Mouse (Mus musculus): Measurements from ENCODE around the gene Fstl3. TPM values are rescaled to one million over a fixed set of nuclear protein-coding genes. Genes with fewer than 3 reads are reported as not detected.
"Not testable (repeated sequence)": the region's sequence is repeated elsewhere in the genome, so short reads cannot be mapped to it uniquely, and the experiment has no call there.

Fstl3 gene
- 10 to 100 TPM; 11.3 to 22.9 TPM for total RNA-seq (2021)
- long read RNA-seq, experiment 1, transcript Fstl3-201 (5 exons, 1,955 nt): major isoform, 8 of 15 reads
- long read RNA-seq, experiment 1, partial matches to known transcripts: 4 of 15 reads
- long read RNA-seq, experiment 1, other reads (novel, unspliced or antisense): 2 of 15 reads
- long read RNA-seq, experiment 2, transcript Fstl3-201 (5 exons, 1,955 nt): major isoform, 8 of 9 reads
- long read RNA-seq, experiment 2, partial matches to known transcripts: 0 of 9 reads
- long read RNA-seq, experiment 2, other reads (novel, unspliced or antisense): 1 of 9 reads

GRCm38 (mm10) chr10:79777103-79777531 lies at the start of gene Fstl3:
Gene Fstl3 (plus strand): TSS chr10:79777272.
- DNase-seq: peak; percentile 72 to 79

GRCm38 (mm10) chr10:79728323-79729249 lies 48.5 kb upstream of the Fstl3 start:
- DNase-seq: no peak

- DNase-seq: no peak
These were observed 47.6 kb upstream of the Fstl3 start for GRCm38 (mm10) chr10:79729357-79729965.

- DNase-seq: peak; percentile 49 to 62
These were observed 44.6 kb upstream of the Fstl3 start for GRCm38 (mm10) chr10:79732500-79732899.

- no peak for DNase-seq
These were observed 43.2 kb upstream of the Fstl3 start for GRCm38 (mm10) chr10:79733847-79734246.

GRCm38 (mm10) chr10:79735361-79735760 lies 41.7 kb upstream of the Fstl3 start:
- DNase-seq: peak; percentile 32 to 43

GRCm38 (mm10) chr10:79736706-79737105 lies 40.4 kb upstream of the Fstl3 start:
- DNase-seq: peak; percentile 42 to 56

- DNase-seq: peak in 1 of 2 experiments; percentile 43
These were observed 38.8 kb upstream of the Fstl3 start for GRCm38 (mm10) chr10:79738259-79738658.

GRCm38 (mm10) chr10:79739234-79739633 lies 37.8 kb upstream of the Fstl3 start:
- no peak for DNase-seq

GRCm38 (mm10) chr10:79740863-79741262 lies 36.2 kb upstream of the Fstl3 start:
- DNase-seq: no peak

GRCm38 (mm10) chr10:79743161-79743560 lies 33.9 kb upstream of the Fstl3 start:
- no peak for DNase-seq

GRCm38 (mm10) chr10:79743650-79744365 lies 33.3 kb upstream of the Fstl3 start:
- no peak for DNase-seq

- DNase-seq: no peak
These were observed 31.7 kb upstream of the Fstl3 start for GRCm38 (mm10) chr10:79745411-79745810.

- DNase-seq: peak; percentile 95 to 96
These were observed 30.9 kb upstream of the Fstl3 start, which contains the start of gene Polrmt for GRCm38 (mm10) chr10:79745898-79746773. Gene Polrmt (minus strand): TSS chr10:79746581.

GRCm38 (mm10) chr10:79746774-79747151 lies 30.3 kb upstream of the Fstl3 start:
- no peak for DNase-seq

- no peak for DNase-seq
These were observed 28.6 kb upstream of the Fstl3 start for GRCm38 (mm10) chr10:79748496-79748895.

GRCm38 (mm10) chr10:79754856-79755516 lies 22.1 kb upstream of the Fstl3 start, which contains the start of gene Fgf22:
Gene Fgf22 (plus strand): TSS chr10:79755076.
- peak; percentile 86 to 94 for DNase-seq

GRCm38 (mm10) chr10:79755854-79756253 lies 21.2 kb upstream of the Fstl3 start:
- DNase-seq: no peak

GRCm38 (mm10) chr10:79756660-79757059 lies 20.4 kb upstream of the Fstl3 start:
- no peak for DNase-seq

GRCm38 (mm10) chr10:79759675-79760074 lies 17.4 kb upstream of the Fstl3 start:
- not testable (repeated sequence) for DNase-seq

Measured in adrenal gland, postnatal 36 days (tissue).